Mouse (Mus musculus): ENCODE measurements around the gene Plekhm2.

GRCm38 (mm10) chr4:141680892-141681291, 16.2 kb upstream of the Plekhm2 start:
- TF ChIP-seq POLR2A (IDR thresholded peaks at IDR 0.05; ENCODE audit: control insufficient read depth, low read depth, low read length) (no peak), CTCF (IDR thresholded peaks at IDR 0.05; ENCODE audit: control insufficient read depth, insufficient read depth, insufficient replicate concordance, low read depth, low read length) (no peak)
